Mouse (Mus musculus): ENCODE measurements around the gene Atp8a1.

DNA sequence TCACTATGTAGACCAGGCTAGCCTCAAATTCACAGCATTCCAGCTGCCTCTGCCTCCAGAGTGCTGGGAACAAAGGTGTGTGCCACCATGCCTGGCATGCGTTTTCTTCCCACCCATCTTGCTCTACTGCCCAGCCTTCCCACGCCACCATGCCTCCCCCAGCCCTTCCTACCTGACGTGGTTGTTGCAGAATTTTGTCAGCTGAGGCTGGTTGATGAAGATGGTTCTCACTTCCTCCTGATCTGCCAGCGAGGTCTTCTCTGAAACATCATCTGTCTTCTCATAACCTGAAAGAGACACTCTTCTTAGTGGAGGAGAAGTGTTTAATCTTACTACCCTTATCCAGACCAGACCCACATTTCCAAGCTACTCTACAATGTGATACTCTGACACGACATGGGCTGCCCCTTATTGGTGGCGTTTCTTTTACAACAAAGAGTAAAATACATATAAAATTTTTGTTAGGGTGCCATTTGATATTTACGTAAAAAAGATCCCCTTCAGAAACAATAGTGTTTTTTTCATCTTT lies 32.7 kb downstream of the Atp8a1 start:
- TF ChIP-seq POLR2A (IDR thresholded peaks at IDR 0.05; ENCODE audit: control insufficient read depth, low read depth, low read length) (no peak), CTCF (IDR thresholded peaks at IDR 0.05; ENCODE audit: control insufficient read depth, insufficient read depth, insufficient replicate concordance, low read depth, low read length) (no peak)
